Mouse (Mus musculus): Measurements from ENCODE around the gene Cd300ld4. TPM values are rescaled to one million over a fixed set of nuclear protein-coding genes. Genes with fewer than 3 reads are reported as not detected.

Cd300ld4 gene
- total RNA-seq, 2 experiments from 2014 or later: 0.56 to 0.59 TPM

Other genes starting within 250 kb of the Cd300ld4 start
- gene Btbd17, start 231.1 kb downstream of the Cd300ld4 start, total RNA-seq (2021): under 1 TPM; 0.50 to 0.59 TPM
- under 1 TPM in 1 of 2 experiments, not detected in 1; 0.36 TPM for gene Gpr142, start 228.1 kb downstream of the Cd300ld4 start, total RNA-seq (2021)
- 10 to 100 TPM; 17.6 to 41.1 TPM for gene Gprc5c, start 175.9 kb downstream of the Cd300ld4 start, total RNA-seq (2021)
- 1 to 10 TPM; 1.9 to 3.3 TPM for gene Cd300a, start 137.0 kb downstream of the Cd300ld4 start, total RNA-seq (2021)
- under 1 TPM; 0.73 to 0.76 TPM for gene Cd300lb, start 92.6 kb downstream of the Cd300ld4 start, total RNA-seq (2021)
- gene Cd300c, start 57.9 kb downstream of the Cd300ld4 start, total RNA-seq (2021): not detected
- under 1 TPM; 0.42 to 0.54 TPM for gene Cd300ld, start 37.1 kb downstream of the Cd300ld4 start, total RNA-seq (2021)
- 1 to 10 TPM; 4.2 to 4.4 TPM for gene Cd300c2, start 25.1 kb downstream of the Cd300ld4 start, total RNA-seq (2021)
- not detected for gene Cd300ld2, start 10.8 kb downstream of the Cd300ld4 start, total RNA-seq (2021)
- 1 to 10 TPM; 1.0 to 1.8 TPM for gene Cd300ld5, start 10.8 kb upstream of the Cd300ld4 start, total RNA-seq (2021)
- gene Cd300ld3, start 21.4 kb upstream of the Cd300ld4 start, total RNA-seq (2021): 1 to 10 TPM; 4.8 TPM
- gene Cd300e, start 35.2 kb upstream of the Cd300ld4 start, total RNA-seq (2021): under 1 TPM; 0.20 to 0.48 TPM
- 1 to 10 TPM; 2.1 to 2.5 TPM for gene Rab37, start 64.4 kb upstream of the Cd300ld4 start, total RNA-seq (2021)
- gene Cd300lf, start 107.0 kb upstream of the Cd300ld4 start, total RNA-seq (2021): 1 to 10 TPM; 2.0 to 2.2 TPM
- 10 to 100 TPM; 28.9 to 37.6 TPM for gene Slc9a3r1, start 136.3 kb upstream of the Cd300ld4 start, total RNA-seq (2021)
- 10 to 100 TPM; 11.9 to 12.0 TPM for gene Tmem104, start 160.5 kb upstream of the Cd300ld4 start, total RNA-seq (2021)
- gene Nat9, start 160.8 kb upstream of the Cd300ld4 start, total RNA-seq (2021): 10 to 100 TPM; 21.6 to 22.1 TPM
- 1 to 10 TPM; 1.8 to 2.0 TPM for gene Grin2c, start 240.2 kb upstream of the Cd300ld4 start, total RNA-seq (2021)